Mouse (Mus musculus): ENCODE data around the gene Ccdc154.

GRCm38 (mm10) chr17:25211705-25212104 is 49.4 kb downstream of the Ccdc154 start:
- TF ChIP-seq ZMIZ1 (IDR thresholded peaks at IDR 0.05; ENCODE audit: low read depth, low read length) (no peak), GATA1 (IDR thresholded peaks at IDR 0.05; ENCODE audit: low read depth, low read length) (no peak), EP300 (IDR thresholded peaks at IDR 0.05; ENCODE audit: low read depth in 1 of 2, low read length in 2 of 2) (no peak), POLR2A (IDR thresholded peaks at IDR 0.05; ENCODE audit: control insufficient read depth in 1 of 2, insufficient read depth in 1 of 2, low read depth in 1 of 2, low read length in 2 of 2, poor library complexity in 1 of 2) (no peak), ZC3H11A (IDR thresholded peaks at IDR 0.05; ENCODE audit: low read depth, low read length) (no peak), ETS1 (IDR thresholded peaks at IDR 0.05; ENCODE audit: low read depth, low read length) (no peak), CTCF (IDR thresholded peaks at IDR 0.05 in 2 of 3, conservative IDR thresholded peaks at IDR 0.05 in 1 of 3; ENCODE audit: control insufficient read depth in 1 of 3, insufficient read depth in 1 of 3, low read depth in 2 of 3, low read length in 3 of 3, poor library complexity in 1 of 3, severe bottlenecking in 1 of 3) (no peak), RAD21 (IDR thresholded peaks at IDR 0.05; ENCODE audit: low read depth, low read length) (no peak), RCOR1 (IDR thresholded peaks at IDR 0.05; ENCODE audit: low read depth, low read length) (no peak), JUND (IDR thresholded peaks at IDR 0.05; ENCODE audit: low read depth, low read length) (no peak)
